Mouse (Mus musculus) liver, adult 10 weeks (tissue): ENCODE measurements around the gene Acox3. TPM values are rescaled to one million over a fixed set of nuclear protein-coding genes. Genes with fewer than 3 reads are reported as not detected.

ENCODE experiments used
- polyA plus RNA-seq: library from polyadenylated mRNA; stranded (reverse); fragments of 350-450 nt; fragmentation: Illumina TruSeq; extraction: RNeasy Lipid Tissue Mini Kit (QIAGEN cat#74804); gene quantifications from one replicate; pipeline ENCODE4 v1.2.3, GENCODE M21; 2014; ENCODE audit warnings: low read depth, low replicate concordance

Acox3 gene
- polyA plus RNA-seq: 8.5 TPM

DNA sequence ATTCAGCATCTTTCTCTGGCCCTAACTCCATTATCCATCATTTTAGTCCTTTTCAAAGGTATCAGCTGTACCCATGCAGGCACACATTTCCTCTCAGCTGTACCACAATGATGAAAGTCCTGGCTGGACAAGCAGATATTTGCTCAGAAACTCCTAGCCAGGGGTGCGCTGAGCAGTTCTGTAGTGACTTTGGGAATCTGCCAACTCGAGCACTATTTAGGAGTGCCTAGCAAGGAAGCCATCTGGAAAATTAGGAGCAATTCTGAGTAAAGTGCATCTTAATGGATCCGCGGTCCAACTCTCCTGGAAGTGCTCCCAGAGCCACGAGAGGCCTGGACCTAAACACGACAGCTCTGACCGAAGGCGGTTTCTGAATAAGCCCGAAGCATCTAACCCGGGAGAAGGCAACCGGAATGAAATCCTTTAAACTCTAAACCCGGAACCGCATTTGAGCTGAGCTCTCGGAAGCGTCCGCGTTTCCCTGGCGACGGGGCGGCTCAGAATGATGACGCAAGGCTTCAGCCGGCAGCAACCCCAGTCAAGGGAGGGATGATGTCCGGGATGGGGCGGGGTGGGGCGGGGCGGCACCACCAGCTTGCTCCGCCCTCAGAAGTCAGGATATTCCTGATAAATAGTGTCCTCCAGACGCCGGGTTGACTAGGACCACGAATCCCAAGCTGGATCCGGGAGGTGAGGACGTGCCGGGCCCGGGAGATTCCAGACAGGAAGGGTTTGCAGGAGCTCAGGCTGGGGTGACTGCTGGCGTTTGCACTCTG lies at the start of gene Acox3:
TSS of gene Acox3 (plus strand) at position 596 of the 776 bp plus-strand sequence.

DNA sequence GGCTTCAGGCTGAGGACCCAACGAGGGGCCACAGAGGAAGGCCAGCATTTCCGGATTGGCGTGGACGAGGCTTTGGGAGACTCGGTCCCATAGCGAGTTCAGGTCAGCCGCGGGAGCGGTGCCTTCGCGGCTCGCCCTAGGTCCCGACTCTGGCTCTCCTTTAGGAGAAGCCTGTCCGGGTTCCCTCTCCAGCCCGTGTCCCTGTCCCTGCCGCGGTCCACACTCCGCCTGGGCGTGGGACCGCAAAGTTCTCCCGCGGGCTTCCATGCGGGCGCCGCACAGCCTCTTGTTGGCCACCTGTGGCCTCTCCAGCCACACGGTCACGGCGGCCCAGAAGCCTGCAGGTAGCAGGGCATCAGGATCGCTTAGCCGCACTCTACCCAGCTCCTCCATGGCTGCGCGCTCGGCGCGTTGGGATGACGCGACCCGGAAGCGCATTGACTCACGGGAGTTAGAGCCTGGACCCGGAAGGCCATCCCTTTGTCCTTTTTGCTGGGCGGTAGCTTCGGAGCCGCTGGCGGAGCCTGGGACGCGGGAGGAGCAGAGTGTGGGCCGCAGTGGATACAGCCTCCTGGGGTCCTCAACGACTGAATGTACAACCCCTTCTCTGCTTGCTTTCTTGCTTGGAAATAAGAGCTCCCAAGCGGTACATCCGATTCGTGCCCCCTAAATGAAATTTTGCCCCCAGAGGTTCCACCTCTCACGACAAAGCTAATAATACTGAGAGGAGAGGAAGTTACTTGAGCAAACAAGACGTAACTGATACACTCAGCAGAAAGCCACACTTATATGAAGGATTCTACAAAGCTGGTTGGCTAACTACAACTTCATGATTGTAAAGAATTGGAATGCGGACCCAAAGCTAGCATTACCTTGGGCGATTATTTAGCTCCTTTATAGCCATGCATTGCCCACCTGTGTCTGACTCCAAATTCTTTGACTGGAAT lies 7.9 kb upstream of the Acox3 start, which contains the start of gene Trmt44:
TSS of gene Trmt44 (minus strand) at position 418 of the 947 bp plus-strand sequence.

Other genes with a start within 250 kb of the Acox3 start
- not detected for gene Hmx1, start 193.9 kb upstream of the Acox3 start, polyA plus RNA-seq
- not detected for gene Cpz, start 57.3 kb upstream of the Acox3 start, polyA plus RNA-seq
- gene Trmt44, start 8.0 kb upstream of the Acox3 start, polyA plus RNA-seq: 0.42 TPM
- gene Htra3, start 96.7 kb downstream of the Acox3 start, polyA plus RNA-seq: not detected
- 0.13 TPM for gene Sh3tc1, start 156.9 kb downstream of the Acox3 start, polyA plus RNA-seq
- 0.21 TPM for gene Ablim2, start 174.8 kb downstream of the Acox3 start, polyA plus RNA-seq